In the genomic region with DNA sequence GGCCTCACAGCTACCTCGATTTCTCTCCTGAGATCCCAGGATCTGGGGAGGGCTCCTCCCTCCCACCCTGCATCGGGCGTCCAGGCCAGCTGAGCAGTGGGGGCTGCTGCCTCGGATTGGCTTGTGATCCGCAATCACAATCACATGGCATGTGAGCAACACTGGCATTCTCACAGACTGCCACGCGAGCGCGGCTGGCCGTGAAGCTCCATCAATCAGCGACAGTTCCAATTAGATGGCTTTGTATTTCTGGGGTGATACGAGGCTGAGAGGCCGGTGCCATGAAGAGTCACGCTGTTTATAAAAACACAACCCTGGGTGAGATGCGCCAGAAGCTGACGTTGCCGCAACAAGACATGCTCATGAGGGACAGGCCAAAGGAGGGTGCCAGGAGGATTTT, we compare ENCODE assay signal across 10 mouse cellular contexts.
A peak's percentile ranks its signal among the peaks of the same experiment; 100 is the strongest.
DNase-seq lines count a peak whose midpoint lies in the region; ATAC-seq and TF ChIP-seq lines count a peak whose summit lies in the region.
"Had no signal": no experiment of that assay in that cellular context is flagged by ENCODE, and none has a peak within 500 bp of the region (broad histone marks: within the 10 kb centered on the region; RNA-seq: fewer than 3 reads in every experiment).

No protein-coding gene starts in this region.

- H3K27ac ChIP-seq in midbrain, embryonic 10.5 days (replicated peaks) = peak overlapping the region; percentile 52
- no peak overlapping the region for H3K27ac ChIP-seq in midbrain, embryonic 11.5 days (ENCODE audit: low read depth, low read length)
- peak overlapping the region; percentile 17; the same call in 1 of the 2 replicates for H3K27ac ChIP-seq in hindbrain, postnatal 0 days
- peak overlapping the region; percentile 32; the same call in 1 of the 2 replicates for H3K27ac ChIP-seq in stomach, embryonic 16.5 days (ENCODE audit: low read length)
- H3K27ac ChIP-seq: lung, embryonic 15.5 days had no signal

- H3K9ac ChIP-seq in midbrain, embryonic 11.5 days (ENCODE audit: low read length) = no peak overlapping the region
- H3K9ac ChIP-seq in hindbrain, postnatal 0 days (replicated peaks; ENCODE audit: low read length) = no peak overlapping the region
- H3K9ac ChIP-seq in stomach, embryonic 16.5 days (ENCODE audit: low read length) = peak overlapping the region; percentile 37; the same call in 1 of the 2 replicates
- H3K9ac ChIP-seq: lung, embryonic 15.5 days had no signal

- H3K36me3 ChIP-seq in midbrain, embryonic 10.5 days = no peaks in the 10 kb centered on the region
- no peaks in the 10 kb centered on the region for H3K36me3 ChIP-seq in midbrain, embryonic 11.5 days (ENCODE audit: control insufficient read depth, insufficient read depth, low read length)
- H3K36me3 ChIP-seq in hindbrain, postnatal 0 days (ENCODE audit: insufficient read depth, low read length) = no peaks in the 10 kb centered on the region
- no peaks in the 10 kb centered on the region for H3K36me3 ChIP-seq in stomach, embryonic 16.5 days (ENCODE audit: control insufficient read depth, insufficient read depth, low read length)
- H3K36me3 ChIP-seq: lung, embryonic 15.5 days had no signal

- peaks cover 17% of the 10 kb centered on the region for H3K27me3 ChIP-seq in midbrain, embryonic 10.5 days (ENCODE audit: low read depth, poor library complexity, severe bottlenecking)
- peaks cover 4% of the 10 kb centered on the region; the same call in 1 of the 2 replicates for H3K27me3 ChIP-seq in midbrain, embryonic 11.5 days (ENCODE audit: control insufficient read depth, insufficient read depth, low read length)
- H3K27me3 ChIP-seq in hindbrain, postnatal 0 days (ENCODE audit: insufficient read depth, low read length) = no peaks in the 10 kb centered on the region
- H3K27me3 ChIP-seq in stomach, embryonic 16.5 days (ENCODE audit: control insufficient read depth, insufficient read depth, low read length) = no peaks in the 10 kb centered on the region
- H3K27me3 ChIP-seq: lung, embryonic 15.5 days had no signal

- peaks cover 55% of the 10 kb centered on the region for H3K4me1 ChIP-seq in midbrain, embryonic 10.5 days
- peaks cover 20% of the 10 kb centered on the region for H3K4me1 ChIP-seq in midbrain, embryonic 11.5 days (ENCODE audit: control insufficient read depth, insufficient read depth, low read length)
- H3K4me1 ChIP-seq in hindbrain, postnatal 0 days (ENCODE audit: insufficient read depth, low read length) = peaks cover 22% of the 10 kb centered on the region
- H3K4me1 ChIP-seq in stomach, embryonic 16.5 days (ENCODE audit: control insufficient read depth, insufficient read depth, low read length) = peaks cover 49% of the 10 kb centered on the region

- no peak for ATAC-seq in midbrain, embryonic 11.5 days (ENCODE audit: low FRiP score)
- ATAC-seq in hindbrain, postnatal 0 days = peak; percentile 57
- no peak for ATAC-seq in stomach, embryonic 16.5 days (ENCODE audit: insufficient read depth, low FRiP score)

- no peaks in the 10 kb centered on the region for H3K9me3 ChIP-seq in midbrain, embryonic 10.5 days (replicated peaks)
- H3K9me3 ChIP-seq in midbrain, embryonic 11.5 days (ENCODE audit: control insufficient read depth, low read length) = no peaks in the 10 kb centered on the region
- H3K9me3 ChIP-seq in hindbrain, postnatal 0 days (ENCODE audit: low read length) = no peaks in the 10 kb centered on the region
- no peaks in the 10 kb centered on the region for H3K9me3 ChIP-seq in stomach, embryonic 16.5 days (replicated peaks; ENCODE audit: control insufficient read depth, low read length)
- H3K9me3 ChIP-seq: lung, embryonic 15.5 days had no signal

- H3K4me3 ChIP-seq in midbrain, embryonic 10.5 days = no peak overlapping the region
- H3K4me3 ChIP-seq in midbrain, embryonic 11.5 days (ENCODE audit: low read depth, low read length) = no peak overlapping the region
- no peak overlapping the region for H3K4me3 ChIP-seq in hindbrain, postnatal 0 days (ENCODE audit: low read length)
- no peak overlapping the region for H3K4me3 ChIP-seq in stomach, embryonic 16.5 days (replicated peaks; ENCODE audit: low read length)
- H3K4me3 ChIP-seq: lung, embryonic 15.5 days had no signal

- 84% methylated on average over 17 of the region's 17 CpGs for WGBS in midbrain, embryonic 10.5 days
- 79% methylated on average over 17 of the region's 17 CpGs for WGBS in midbrain, embryonic 11.5 days
- WGBS in hindbrain, postnatal 0 days = 21% methylated on average over 17 of the region's 17 CpGs
- WGBS in stomach, embryonic 16.5 days = 51% methylated on average over 17 of the region's 17 CpGs

- no peak overlapping the region for H3K4me2 ChIP-seq in midbrain, embryonic 11.5 days
- H3K4me2 ChIP-seq in hindbrain, postnatal 0 days (ENCODE audit: low read depth, low read length) = no peak overlapping the region
- no peak overlapping the region for H3K4me2 ChIP-seq in stomach, embryonic 16.5 days (ENCODE audit: low read depth, low read length)
- H3K4me2 ChIP-seq: lung, embryonic 15.5 days had no signal

- DNase-seq in heart, adult 11 months = peak; percentile 89
- no peak for DNase-seq in heart, adult 9 months (ENCODE audit: low spot score in 2 of 2)
- no peak for DNase-seq in midbrain, embryonic 10.5 days (ENCODE audit: low spot score)
- DNase-seq in midbrain, embryonic 11.5 days (ENCODE audit: low spot score, missing footprints) = no peak
- DNase-seq in hindbrain, postnatal 0 days (ENCODE audit: low spot score) = peak; percentile 70
- DNase-seq in spleen, adult 12 weeks (ENCODE audit: low spot score) = no peak
- DNase-seq in adrenal gland, postnatal 14 days = no peak
- DNase-seq: cerebellum, postnatal 25 days had no signal

- TF ChIP-seq CTCF in hindbrain, postnatal 0 days (IDR thresholded peaks at IDR 0.05; ENCODE audit: low read depth) = no peak

Comparison
In these comparisons a context has a peak if more than half of its experiments do, and no peak if none do; other contexts are left out.
1. DNase-seq: peak in heart, adult 11 months (single experiment) and hindbrain, postnatal 0 days (single experiment); none in heart, adult 9 months (0 of 2), midbrain, embryonic 10.5 days (single experiment), midbrain, embryonic 11.5 days (single experiment), spleen, adult 12 weeks (single experiment) and adrenal gland, postnatal 14 days (single experiment).